Mouse (Mus musculus) lung, postnatal 0 days (tissue): ENCODE measurements around the gene Basp1.

Experiments
- CTCF ChIP-seq: IDR thresholded peaks from 2 replicates; pipeline ENCODE4 v1.5.1; 2016; ENCODE audit warnings: antibody characterized with exemption, mild to moderate bottlenecking
- EP300 ChIP-seq: IDR thresholded peaks from 2 replicates; pipeline ENCODE4 v1.6.1; 2016; ENCODE audit warnings: antibody characterized with exemption, mild to moderate bottlenecking, control low read depth

DNA sequence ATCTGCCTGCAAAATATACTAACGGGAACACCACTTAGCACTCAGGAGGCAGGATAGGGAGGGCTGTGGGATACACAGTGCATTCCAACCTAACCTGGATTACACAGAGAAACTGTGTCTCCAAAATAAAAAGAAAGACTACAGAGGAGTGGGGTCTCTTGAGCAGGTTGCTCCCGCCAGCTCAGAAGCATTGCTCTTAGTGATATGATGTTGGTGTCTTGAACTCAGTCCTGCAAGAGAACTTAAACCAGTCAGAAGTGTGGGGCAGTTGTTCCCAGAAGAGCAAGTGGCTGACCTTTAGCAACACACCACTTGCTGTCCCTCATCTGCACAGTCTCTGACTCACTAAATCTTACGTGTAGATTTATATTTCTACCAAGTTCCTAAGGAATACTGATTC lies 40.0 kb upstream of the Basp1 start:
- TF ChIP-seq EP300 (no peak), CTCF (no peak)
